Mouse (Mus musculus): ENCODE data around the gene Apoc2.

DNA sequence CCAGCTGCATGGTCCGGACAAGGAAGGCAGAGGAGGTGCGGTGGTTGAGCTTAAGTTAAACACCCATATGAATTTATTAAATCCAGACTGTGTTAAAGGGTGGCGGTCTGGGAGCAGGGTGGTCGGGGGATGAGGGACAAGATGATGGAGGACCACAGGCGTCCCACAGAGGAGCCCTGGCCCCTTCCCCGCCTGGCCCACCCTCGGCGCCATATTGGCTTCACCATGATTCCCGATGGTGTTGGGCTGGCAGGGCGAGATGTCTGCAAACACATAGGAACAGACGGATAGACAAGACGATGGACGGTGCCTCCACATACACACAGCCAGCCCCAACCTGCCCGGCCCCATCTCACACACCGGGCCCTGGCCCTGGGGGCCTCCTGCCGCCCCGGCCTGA is 44.5 kb downstream of the Apoc2 start:
- no peak for TF ChIP-seq ZC3H11A (IDR thresholded peaks at IDR 0.05; ENCODE audit: borderline replicate concordance, low read depth, low read length)
- TF ChIP-seq HCFC1 (IDR thresholded peaks at IDR 0.05; ENCODE audit: borderline replicate concordance, insufficient read depth, low read length): no peak
- no peak for TF ChIP-seq ZNF384 (IDR thresholded peaks at IDR 0.05; ENCODE audit: low read depth, low read length)

All from ES-E14 (cell line).